Mouse (Mus musculus): Measurements from ENCODE around the gene Gm17324. TPM values are rescaled to one million over a fixed set of nuclear protein-coding genes. Genes with fewer than 3 reads are reported as not detected.
"Not testable (repeated sequence)": the region's sequence is repeated elsewhere in the genome, so short reads cannot be mapped to it uniquely, and the experiment has no call there.

Gene Gm17324
- polyA plus RNA-seq, 1 experiment from 2014 or later = 1.3 TPM

GRCm38 (mm10) chr9:78479308-78479707, 30.7 kb upstream of the Gm17324 start:
- not testable (repeated sequence) for ATAC-seq (ENCODE audit: insufficient read depth, low FRiP score, low read depth); H3K9me3 ChIP-seq; H3K27me3 ChIP-seq (replicated peaks); H3K4me1 ChIP-seq
- Histone ChIP-seq H3K4me3 (replicated peaks) (peak overlapping the region; percentile 84), H3K36me3 (peaks cover 24% of the 10 kb centered on the region), H3K4me2 (peak overlapping the region; percentile 53), H3K9ac (peak overlapping the region; percentile 22; the same call in 1 of the 2 replicates), H3K27ac (0 out of 2 replicates have a peak overlapping the region, but pooled peaks have one; percentile 1)
- 23% methylated on average over 8 of the region's 8 CpGs for WGBS

- H3K4me1 ChIP-seq; H3K9me3 ChIP-seq; H3K4me2 ChIP-seq; H3K27me3 ChIP-seq (replicated peaks); H3K4me3 ChIP-seq (replicated peaks); ATAC-seq (ENCODE audit: insufficient read depth, low FRiP score, low read depth); H3K9ac ChIP-seq: not testable (repeated sequence)
- H3K36me3 ChIP-seq = peaks cover 24% of the 10 kb centered on the region
- H3K27ac ChIP-seq = 0 out of 2 replicates have a peak overlapping the region, but pooled peaks have one; percentile 22
- 63% methylated on average over 1 of the region's 1 CpGs for WGBS
Measured at GRCm38 (mm10) chr9:78478009-78478605, 29.5 kb upstream of the Gm17324 start.

GRCm38 (mm10) chr9:78477021-78477551, 28.5 kb upstream of the Gm17324 start:
- no peak for ATAC-seq (ENCODE audit: insufficient read depth, low FRiP score, low read depth)
- Histone ChIP-seq H3K36me3 (peaks cover 24% of the 10 kb centered on the region), H3K4me2 (no peak overlapping the region), H3K9ac (no peak overlapping the region), H3K27me3 (replicated peaks) (no peaks in the 10 kb centered on the region), H3K9me3 (no peaks in the 10 kb centered on the region), H3K4me1 (no peaks in the 10 kb centered on the region; the same call in 1 of the 2 replicates), H3K4me3 (replicated peaks) (no peak overlapping the region), H3K27ac (peak overlapping the region; percentile 14; the same call in 1 of the 2 replicates)
- WGBS = 7% methylated on average over 5 of the region's 5 CpGs

- no peak for ATAC-seq (ENCODE audit: insufficient read depth, low FRiP score, low read depth)
Measured at GRCm38 (mm10) chr9:78476531-78477020, 28.0 kb upstream of the Gm17324 start.

GRCm38 (mm10) chr9:78475873-78476272, 27.3 kb upstream of the Gm17324 start:
- Histone ChIP-seq H3K36me3 (peaks cover 24% of the 10 kb centered on the region), H3K4me1 (no peaks in the 10 kb centered on the region; the same call in 1 of the 2 replicates), H3K9ac (no peak overlapping the region), H3K9me3 (no peaks in the 10 kb centered on the region), H3K27ac (no peak overlapping the region), H3K4me2 (no peak overlapping the region), H3K27me3 (replicated peaks) (no peaks in the 10 kb centered on the region), H3K4me3 (replicated peaks) (no peak overlapping the region)
- no peak for ATAC-seq (ENCODE audit: insufficient read depth, low FRiP score, low read depth)
- WGBS = 87% methylated on average over 4 of the region's 4 CpGs

More at GRCm38 (mm10) chr9:78476531-78477020, 28.0 kb upstream of the Gm17324 start:
- H3K36me3 ChIP-seq = peaks cover 24% of the 10 kb centered on the region
- H3K27me3 ChIP-seq (replicated peaks) = no peaks in the 10 kb centered on the region
- peak overlapping the region; percentile 14; the same call in 1 of the 2 replicates for H3K27ac ChIP-seq
- H3K9me3 ChIP-seq = no peaks in the 10 kb centered on the region
- H3K4me3 ChIP-seq (replicated peaks) = no peak overlapping the region
- WGBS = 24% methylated on average over 1 of the region's 1 CpGs
- H3K4me2 ChIP-seq = no peak overlapping the region
- no peak overlapping the region for H3K9ac ChIP-seq
- H3K4me1 ChIP-seq = no peaks in the 10 kb centered on the region; the same call in 1 of the 2 replicates

GRCm38 (mm10) chr9:78475383-78475780, 26.8 kb upstream of the Gm17324 start:
- H3K27ac ChIP-seq = no peak overlapping the region
- H3K9me3 ChIP-seq = no peaks in the 10 kb centered on the region
- no peak overlapping the region for H3K4me3 ChIP-seq (replicated peaks)
- no peaks in the 10 kb centered on the region for H3K27me3 ChIP-seq (replicated peaks)
- no peaks in the 10 kb centered on the region; the same call in 1 of the 2 replicates for H3K4me1 ChIP-seq
- H3K36me3 ChIP-seq = peaks cover 28% of the 10 kb centered on the region
- 84% methylated on average over 2 of the region's 2 CpGs for WGBS
- no peak overlapping the region for H3K4me2 ChIP-seq
- H3K9ac ChIP-seq = no peak overlapping the region
- no peak for ATAC-seq (ENCODE audit: insufficient read depth, low FRiP score, low read depth)

- ATAC-seq (ENCODE audit: insufficient read depth, low FRiP score, low read depth) = no peak
- Histone ChIP-seq H3K4me1 (no peaks in the 10 kb centered on the region; the same call in 1 of the 2 replicates), H3K27ac (no peak overlapping the region), H3K9me3 (no peaks in the 10 kb centered on the region), H3K36me3 (peaks cover 31% of the 10 kb centered on the region), H3K4me3 (replicated peaks) (no peak overlapping the region), H3K4me2 (no peak overlapping the region), H3K27me3 (replicated peaks) (no peaks in the 10 kb centered on the region), H3K9ac (no peak overlapping the region)
- 80% methylated on average over 5 of the region's 5 CpGs for WGBS
Measured at GRCm38 (mm10) chr9:78474771-78475382, 26.3 kb upstream of the Gm17324 start.

- Histone ChIP-seq H3K9ac (no peak overlapping the region), H3K27me3 (replicated peaks) (no peaks in the 10 kb centered on the region), H3K9me3 (no peaks in the 10 kb centered on the region), H3K27ac (no peak overlapping the region), H3K4me2 (no peak overlapping the region), H3K4me3 (replicated peaks) (no peak overlapping the region), H3K4me1 (no peaks in the 10 kb centered on the region; the same call in 1 of the 2 replicates), H3K36me3 (peaks cover 28% of the 10 kb centered on the region)
- 63% methylated on average over 2 of the region's 2 CpGs for WGBS
- ATAC-seq (ENCODE audit: insufficient read depth, low FRiP score, low read depth) = no peak
Measured at GRCm38 (mm10) chr9:78474270-78474669, 25.7 kb upstream of the Gm17324 start.

- WGBS = 76% methylated on average over 8 of the region's 8 CpGs
- no peak overlapping the region for H3K9ac ChIP-seq
- H3K36me3 ChIP-seq = peaks cover 24% of the 10 kb centered on the region
- H3K27me3 ChIP-seq (replicated peaks) = no peaks in the 10 kb centered on the region
- no peak for ATAC-seq (ENCODE audit: insufficient read depth, low FRiP score, low read depth)
- no peak overlapping the region for H3K4me2 ChIP-seq
- H3K4me3 ChIP-seq (replicated peaks) = no peak overlapping the region
- H3K4me1 ChIP-seq = no peaks in the 10 kb centered on the region
- no peaks in the 10 kb centered on the region for H3K9me3 ChIP-seq
- H3K27ac ChIP-seq = no peak overlapping the region
Measured at GRCm38 (mm10) chr9:78473588-78473987, 25.0 kb upstream of the Gm17324 start.

- ATAC-seq (ENCODE audit: insufficient read depth, low FRiP score, low read depth) = no peak
- H3K27me3 ChIP-seq (replicated peaks) = no peaks in the 10 kb centered on the region
- no peak overlapping the region for H3K27ac ChIP-seq
- H3K9me3 ChIP-seq = no peaks in the 10 kb centered on the region
- H3K4me3 ChIP-seq (replicated peaks) = no peak overlapping the region
- peaks cover 23% of the 10 kb centered on the region for H3K36me3 ChIP-seq
- no peak overlapping the region for H3K9ac ChIP-seq
- H3K4me1 ChIP-seq = no peaks in the 10 kb centered on the region
- 83% methylated on average over 3 of the region's 3 CpGs for WGBS
- no peak overlapping the region for H3K4me2 ChIP-seq
Measured at GRCm38 (mm10) chr9:78465725-78466124, 17.1 kb upstream of the Gm17324 start.

- Histone ChIP-seq H3K36me3 (peaks cover 24% of the 10 kb centered on the region), H3K9ac (no peak overlapping the region), H3K27me3 (replicated peaks) (no peaks in the 10 kb centered on the region), H3K4me3 (replicated peaks) (no peak overlapping the region), H3K9me3 (no peaks in the 10 kb centered on the region), H3K27ac (no peak overlapping the region), H3K4me1 (no peaks in the 10 kb centered on the region), H3K4me2 (no peak overlapping the region)
- ATAC-seq (ENCODE audit: insufficient read depth, low FRiP score, low read depth) = no peak
- WGBS = 88% methylated on average over 4 of the region's 4 CpGs
Measured at GRCm38 (mm10) chr9:78463337-78463736, 14.8 kb upstream of the Gm17324 start.

GRCm38 (mm10) chr9:78457026-78457425, 8.4 kb upstream of the Gm17324 start:
- Histone ChIP-seq H3K4me1 (no peaks in the 10 kb centered on the region), H3K27ac (no peak overlapping the region), H3K36me3 (peaks cover 38% of the 10 kb centered on the region), H3K9ac (no peak overlapping the region), H3K27me3 (replicated peaks) (no peaks in the 10 kb centered on the region), H3K4me3 (replicated peaks) (no peak overlapping the region), H3K9me3 (no peaks in the 10 kb centered on the region), H3K4me2 (no peak overlapping the region)
- ATAC-seq (ENCODE audit: insufficient read depth, low FRiP score, low read depth) = no peak
- WGBS = 90% methylated on average over 8 of the region's 8 CpGs

All from stomach, embryonic 15.5 days (tissue).